In genomic region chr1:82008805-82009204, GRCm38 (mm10) we compare ENCODE assay signal across 25 mouse cellular contexts.
A peak's percentile ranks its signal among the peaks of the same experiment; 100 is the strongest.
DNase-seq lines count a peak whose midpoint lies in the region; ATAC-seq and TF ChIP-seq lines count a peak whose summit lies in the region.
"Had no signal": no experiment of that assay in that cellular context is flagged by ENCODE, and none has a peak within 500 bp of the region (broad histone marks: within the 10 kb centered on the region; RNA-seq: fewer than 3 reads in every experiment).

No protein-coding gene starts in this region.

- no peak for ATAC-seq in Patski
- no peak for ATAC-seq in forebrain, embryonic 12.5 days (ENCODE audit: low FRiP score)
- ATAC-seq: forebrain, embryonic 15.5 days; intestine, embryonic 15.5 days had no signal

- intact Hi-C loops in left cerebral cortex, postnatal 4 days (cut with DNase I), result no loop called here

- H3K79me2 ChIP-seq in CH12.LX (replicated peaks; ENCODE audit: control insufficient read depth, extremely low read depth, insufficient read depth, poor library complexity, severe bottlenecking), result no peaks in the 10 kb centered on the region

- no peak overlapping the region for H3K9ac ChIP-seq in CH12.LX (ENCODE audit: insufficient read depth, low read depth)
- no peak overlapping the region for H3K9ac ChIP-seq in forebrain, embryonic 12.5 days
- H3K9ac ChIP-seq: forebrain, embryonic 15.5 days; heart, embryonic 13.5 days; hindbrain, embryonic 12.5 days; hindbrain, embryonic 15.5 days; intestine, embryonic 15.5 days had no signal

- H3K36me3 ChIP-seq in CH12.LX (replicated peaks in 1 of 2; ENCODE audit: control insufficient read depth in 1 of 2, insufficient read depth in 1 of 2, low read length in 1 of 2), result no peaks in the 10 kb centered on the region
- no peaks in the 10 kb centered on the region for H3K36me3 ChIP-seq in forebrain, embryonic 12.5 days (replicated peaks)
- H3K36me3 ChIP-seq: forebrain, embryonic 15.5 days; G1E; heart, embryonic 10.5 days; heart, embryonic 13.5 days; hindbrain, embryonic 12.5 days; hindbrain, embryonic 15.5 days; intestine, embryonic 15.5 days had no signal

- POLR2A ChIA-PET in Patski (lab: Charles Lee), result interaction anchor here (0.7 kb wide), 2 partner anchors 36 to 100 kb away, joined by 3 to 4 read pairs; no protein-coding TSS in a partner anchor

- no peak for TF ChIP-seq RAD21 in CH12.LX (IDR thresholded peaks at IDR 0.05; ENCODE audit: low read depth, low read length)

- DNase-seq in 3134 (ENCODE audit: extremely low read depth, insufficient read length, low spot score) (peak; percentile 39), CH12.LX (ENCODE audit: extremely low read depth) (peak; percentile 78), Patski (ENCODE audit: low read depth, low spot score) (peak; percentile 28)
- DNase-seq in ovary, postnatal 36 days (ENCODE audit: low spot score), result no peak
- DNase-seq in left cerebral cortex, postnatal 4 days, result no peak
- DNase-seq: adrenal gland, postnatal 10 days; adrenal gland, postnatal 36 days; cerebellum, adult 11 months; cerebellum, adult 2 months; cerebellum, adult 9-11 months; cerebellum, postnatal 25 days; gastrocnemius, postnatal 36 days; heart, adult 2 months; heart, postnatal 14 days; kidney, adult 11 months; kidney, adult 8-10 months had no signal

- no peak overlapping the region for H3K27ac ChIP-seq in CH12.LX (ENCODE audit: insufficient read depth, low read depth)
- H3K27ac ChIP-seq in embryonic fibroblast, embryonic 13.5 days (ENCODE audit: insufficient read depth, low read length), result peak overlapping the region; percentile 64
- H3K27ac ChIP-seq in forebrain, embryonic 12.5 days, result no peak overlapping the region
- H3K27ac ChIP-seq: forebrain, embryonic 15.5 days; heart, adult 2 months; heart, embryonic 10.5 days; heart, embryonic 13.5 days; hindbrain, embryonic 12.5 days; hindbrain, embryonic 15.5 days; intestine, embryonic 15.5 days had no signal

- in situ Hi-C loops in CH12.LX (cut with MboI; ENCODE audit: low pct_ligation_motif_present, low pct_unique_long_range_greater_than_20kb, low sequenced_read_pairs) (no loop called here), Patski (cut with MboI; ENCODE audit: low pct_unique_long_range_greater_than_20kb) (no loop called here)

- TF ChIP-seq EP300 in CH12.LX (IDR thresholded peaks at IDR 0.05; ENCODE audit: low read length), result peak; percentile 77

- TF ChIP-seq POLR2A in CH12.LX (IDR thresholded peaks at IDR 0.05; ENCODE audit: low read depth, low read length), result no peak
- TF ChIP-seq POLR2A in embryonic fibroblast, embryonic 13.5 days (IDR thresholded peaks at IDR 0.05; ENCODE audit: low read depth, low read length), result no peak

- CTCF ChIA-PET in Patski (lab: Charles Lee), result no interaction called here

- 87% methylated on average over 4 of the region's 4 CpGs for WGBS in forebrain, embryonic 12.5 days

- TF ChIP-seq CTCF in CH12.LX (conservative IDR thresholded peaks at IDR 0.05 in 1 of 2, IDR thresholded peaks at IDR 0.05 in 1 of 2; ENCODE audit: low read depth in 2 of 2, low read length in 2 of 2) (no peak), Patski (IDR thresholded peaks at IDR 0.05) (no peak)
- no peak for TF ChIP-seq CTCF in embryonic fibroblast, embryonic 13.5 days (IDR thresholded peaks at IDR 0.05; ENCODE audit: borderline replicate concordance, insufficient read depth, low read length)

- H3K4me1 ChIP-seq in CH12.LX (ENCODE audit: control insufficient read depth in 1 of 2, insufficient read depth in 2 of 2), result peaks cover 0 to 13% of the 10 kb centered on the region in 2 experiments; a peak in 2 of 4 replicates
- peaks cover 6% of the 10 kb centered on the region for H3K4me1 ChIP-seq in embryonic fibroblast, embryonic 13.5 days (ENCODE audit: control insufficient read depth, insufficient read depth, low read length)
- H3K4me1 ChIP-seq in forebrain, embryonic 12.5 days, result no peaks in the 10 kb centered on the region
- H3K4me1 ChIP-seq: forebrain, embryonic 15.5 days; heart, embryonic 10.5 days; heart, embryonic 13.5 days; hindbrain, embryonic 12.5 days; hindbrain, embryonic 15.5 days; intestine, embryonic 15.5 days had no signal

- no peaks in the 10 kb centered on the region for H3K9me3 ChIP-seq in CH12.LX (replicated peaks; ENCODE audit: low read length)
- H3K9me3 ChIP-seq in forebrain, embryonic 12.5 days, result no peaks in the 10 kb centered on the region
- H3K9me3 ChIP-seq: forebrain, embryonic 15.5 days; heart, embryonic 10.5 days; heart, embryonic 13.5 days; hindbrain, embryonic 12.5 days; hindbrain, embryonic 15.5 days; intestine, embryonic 15.5 days had no signal

- H3K27me3 ChIP-seq in CH12.LX (replicated peaks) (no peaks in the 10 kb centered on the region), Patski (no peaks in the 10 kb centered on the region)
- H3K27me3 ChIP-seq in forebrain, embryonic 12.5 days, result no peaks in the 10 kb centered on the region
- H3K27me3 ChIP-seq: forebrain, embryonic 15.5 days; heart, embryonic 13.5 days; hindbrain, embryonic 12.5 days; hindbrain, embryonic 15.5 days; intestine, embryonic 15.5 days had no signal

- no peak overlapping the region for H3K4me2 ChIP-seq in CH12.LX (ENCODE audit: insufficient read depth, low read depth, poor library complexity, severe bottlenecking)
- no peak overlapping the region for H3K4me2 ChIP-seq in forebrain, embryonic 12.5 days
- H3K4me2 ChIP-seq: forebrain, embryonic 15.5 days; heart, embryonic 13.5 days; hindbrain, embryonic 12.5 days; hindbrain, embryonic 15.5 days; intestine, embryonic 15.5 days had no signal

- no peak overlapping the region for H3K4me3 ChIP-seq in CH12.LX (replicated peaks in 1 of 3; ENCODE audit: low read depth in 2 of 3, low read length in 2 of 3, poor library complexity in 1 of 3)
- H3K4me3 ChIP-seq in embryonic fibroblast, embryonic 13.5 days (ENCODE audit: insufficient read depth, low read length), result no peak overlapping the region
- no peak overlapping the region for H3K4me3 ChIP-seq in forebrain, embryonic 12.5 days (replicated peaks)
- H3K4me3 ChIP-seq: forebrain, embryonic 15.5 days; heart, adult 2 months; heart, embryonic 10.5 days; heart, embryonic 13.5 days; hindbrain, embryonic 12.5 days; hindbrain, embryonic 15.5 days; intestine, embryonic 15.5 days had no signal

- dilution Hi-C loops in CH12.LX (cut with MboI; ENCODE audit: extremely low pct_ligation_motif_present, extremely low pct_unique_long_range_greater_than_20kb, low sequenced_read_pairs), result no loop called here

TF ChIP-seq in CH12.LX, 34 proteins besides CTCF, POLR2A, EP300 and RAD21:
- TF ChIP-seq JUN (IDR thresholded peaks at IDR 0.05; ENCODE audit: insufficient read depth, low read depth, low read length), result peak; percentile 37; the same call in 1 of the 2 replicates
- peak; percentile 24; the same call in 1 of the 2 replicates for TF ChIP-seq JUND (conservative IDR thresholded peaks at IDR 0.05; ENCODE audit: low read depth, low read length)
- TF ChIP-seq HCFC1 (IDR thresholded peaks at IDR 0.05; ENCODE audit: low read depth, low read length), result no peak
- peak; percentile 66; the same call in 1 of the 2 replicates for TF ChIP-seq MYC (IDR thresholded peaks at IDR 0.05; ENCODE audit: low read depth, low read length)
- peak; percentile 43; the same call in 1 of the 2 replicates for TF ChIP-seq MAX (IDR thresholded peaks at IDR 0.05; ENCODE audit: low read length)

Comparison
In these comparisons a context has a peak if more than half of its experiments do, and no peak if none do; other contexts are left out.
1. DNase-seq: peak in 3134 (single experiment), CH12.LX (single experiment) and Patski (single experiment); none in ovary, postnatal 36 days (single experiment) and left cerebral cortex, postnatal 4 days (single experiment).